Mouse (Mus musculus) heart, adult 18-20 months (tissue): ENCODE measurements around the gene Rpl14. TPM values are rescaled to one million over a fixed set of nuclear protein-coding genes. Genes with fewer than 3 reads are reported as not detected.

ENCODE experiments used
- DNase-seq, 2 experiments: peaks; one replicate each; pipeline ENCODE4 v3.0.0; 2021 to 2022; ENCODE audit warnings: mixed read lengths in 1 of 2
- total RNA-seq, 2 experiments: library from RNA; stranded (reverse); gene quantifications; 2 replicates each; pipeline ENCODE4 v1.2.3; 2021

The Rpl14 gene
- total RNA-seq, 2 experiments from 2014 or later = 310 to 313 TPM

DNA sequence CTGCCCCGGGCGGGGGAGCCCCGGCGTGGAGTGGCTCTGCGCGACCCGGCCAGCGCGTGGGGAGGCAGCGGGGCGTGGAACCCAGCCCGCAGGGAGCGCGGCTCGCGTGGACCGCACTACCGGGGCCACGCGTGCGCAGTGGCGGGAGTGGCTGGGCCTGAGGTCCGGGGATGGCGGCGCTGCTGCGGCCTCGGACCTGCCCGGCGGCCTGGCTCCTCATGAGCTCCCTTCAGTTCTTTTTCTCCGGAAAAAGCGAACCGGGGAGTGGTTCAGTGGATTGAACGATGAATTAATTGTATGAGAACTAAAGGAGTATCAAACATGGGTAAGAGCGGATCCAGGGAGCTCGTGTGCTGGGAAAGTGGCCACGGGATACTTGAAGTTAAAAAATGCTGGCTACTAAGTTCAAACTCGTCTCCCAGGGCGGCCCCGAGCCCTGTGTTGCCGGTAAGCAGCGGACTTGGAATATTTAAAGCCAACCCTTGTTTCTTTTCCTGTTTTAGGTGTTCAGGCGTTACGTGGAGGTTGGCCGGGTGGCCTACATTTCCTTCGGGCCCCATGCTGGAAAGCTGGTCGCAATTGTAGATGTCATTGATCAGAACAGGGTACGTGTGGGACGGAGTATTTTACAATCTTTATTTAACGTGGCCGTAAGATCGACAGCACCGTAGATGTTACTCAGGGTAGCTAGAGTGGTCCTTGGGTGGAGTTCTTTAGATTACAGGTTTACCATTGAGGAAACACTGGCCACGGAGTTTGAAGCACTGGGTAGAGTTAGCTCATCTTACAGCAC is 545 bp downstream of the Rpl14 start:
- no peak for DNase-seq

DNA sequence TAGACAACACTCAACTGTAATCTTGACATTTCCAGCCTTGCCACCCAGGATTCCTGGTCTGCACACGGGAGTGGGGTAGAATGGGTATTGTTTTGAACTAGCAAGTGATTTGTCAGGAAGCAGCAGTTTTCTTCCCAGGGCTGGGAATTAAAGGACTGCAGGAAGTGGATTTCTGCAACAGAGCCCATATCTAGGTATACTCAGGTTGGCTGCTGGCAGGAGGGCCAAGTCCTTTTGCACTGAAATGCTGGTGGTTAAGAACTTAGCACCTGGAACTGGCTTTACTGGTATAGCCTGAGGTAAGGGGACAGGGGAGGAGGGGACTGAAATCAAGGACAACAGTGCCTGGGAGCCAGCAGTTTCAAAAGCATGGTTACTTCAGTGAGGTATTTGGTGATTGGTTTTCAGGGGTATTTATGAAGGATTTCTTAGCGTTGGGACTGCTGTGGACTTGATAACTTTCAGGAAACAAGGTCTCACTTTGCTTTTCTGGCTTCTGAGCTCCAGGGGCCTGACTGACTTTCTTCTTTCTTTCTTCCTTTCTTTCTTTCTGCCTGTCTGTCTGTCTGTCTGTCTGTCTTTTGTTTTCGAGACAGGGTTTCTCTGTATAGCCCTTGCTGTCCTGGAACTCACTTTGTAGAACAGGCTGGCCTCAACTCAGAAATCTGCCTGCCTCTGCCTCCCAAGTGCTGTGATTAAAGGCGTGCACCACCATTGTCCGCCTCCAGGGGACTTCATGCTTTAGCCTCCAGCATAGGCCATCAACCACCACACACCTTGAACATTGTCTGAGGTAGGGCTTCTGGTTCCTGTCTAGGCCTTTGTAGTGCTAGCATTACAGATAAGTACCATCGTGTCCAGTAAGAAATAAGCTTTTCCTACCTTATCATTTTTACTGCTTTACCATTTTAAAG is 4.8 kb downstream of the Rpl14 start:
- DNase-seq = no peak

DNA sequence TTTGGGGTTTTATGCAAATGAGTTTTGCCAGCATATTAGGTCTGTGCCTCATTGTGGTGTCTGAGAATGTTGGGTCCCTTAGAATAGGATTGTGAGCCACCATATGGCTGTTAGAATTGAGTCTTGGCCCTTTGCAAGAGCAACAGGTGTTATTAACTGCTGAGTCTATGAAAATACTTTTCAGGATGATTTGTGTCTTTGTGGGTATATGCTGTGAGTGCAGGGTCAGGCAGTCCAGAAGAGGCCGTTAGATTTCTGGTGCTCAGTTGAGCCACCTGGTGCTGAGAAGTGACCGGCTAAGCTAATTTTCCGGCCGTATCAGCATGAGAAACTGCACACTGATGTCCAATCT is 5.4 kb downstream of the Rpl14 start:
- no peak for DNase-seq

DNA sequence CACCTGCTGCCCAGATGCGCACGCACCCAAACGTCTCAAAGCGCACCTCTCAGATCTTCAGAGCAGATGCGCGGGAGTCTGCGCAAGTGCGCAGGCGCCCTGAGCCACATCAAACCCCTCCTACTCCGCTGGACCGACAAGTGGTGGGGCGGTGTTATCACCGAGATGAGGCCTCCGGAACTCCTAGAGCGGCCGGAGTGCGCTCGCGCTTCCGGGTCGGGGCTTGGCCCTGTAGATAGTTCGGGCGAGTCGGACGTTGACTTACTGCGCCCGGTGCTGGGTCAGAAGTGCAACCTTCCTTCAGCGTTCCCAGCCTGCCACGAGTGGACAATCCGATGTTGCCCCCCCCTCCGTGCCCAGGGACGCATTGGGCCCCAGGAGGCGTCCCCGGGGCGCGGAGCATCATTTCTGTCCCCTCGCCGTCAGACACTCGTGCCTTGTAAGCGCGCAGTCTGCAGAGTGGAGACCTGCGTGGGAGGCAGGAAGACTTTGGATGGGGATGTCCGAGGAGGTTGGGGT is 5.9 kb downstream of the Rpl14 start:
- peak; percentile 87 to 94 for DNase-seq

DNA sequence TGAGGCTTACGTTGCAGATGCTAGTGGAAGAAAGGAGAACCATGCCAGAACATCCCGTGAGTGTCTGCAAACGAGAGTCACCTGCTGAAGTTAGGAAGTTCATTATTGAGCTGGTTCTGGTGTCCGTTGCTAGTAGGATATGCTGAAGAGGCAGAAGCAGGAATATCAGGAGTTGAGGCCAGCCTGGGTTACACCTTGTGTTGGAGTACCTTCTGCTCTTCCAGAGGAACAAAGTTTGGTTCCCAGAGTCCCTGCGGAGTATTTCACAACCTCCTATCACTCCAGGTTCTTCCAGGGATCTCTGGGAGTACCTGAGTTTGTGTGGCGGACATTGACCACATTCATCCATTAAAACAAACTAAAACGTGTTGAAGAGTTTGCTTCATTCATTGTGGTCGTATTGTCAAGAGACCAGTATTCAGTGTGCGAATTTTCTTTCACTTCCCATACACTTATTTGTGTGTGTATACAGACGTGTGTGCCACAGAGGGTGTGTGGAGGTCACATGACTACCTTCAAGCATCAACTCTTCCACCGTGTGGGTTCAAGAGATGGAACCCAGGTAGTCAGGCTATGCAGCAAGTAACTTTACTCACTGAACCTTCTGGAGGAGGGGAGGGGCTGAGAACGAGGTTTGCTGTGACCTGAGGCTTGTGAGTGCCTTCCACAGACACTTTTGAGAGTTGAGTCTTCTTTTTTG is 6.6 kb downstream of the Rpl14 start:
- DNase-seq = no peak

DNA sequence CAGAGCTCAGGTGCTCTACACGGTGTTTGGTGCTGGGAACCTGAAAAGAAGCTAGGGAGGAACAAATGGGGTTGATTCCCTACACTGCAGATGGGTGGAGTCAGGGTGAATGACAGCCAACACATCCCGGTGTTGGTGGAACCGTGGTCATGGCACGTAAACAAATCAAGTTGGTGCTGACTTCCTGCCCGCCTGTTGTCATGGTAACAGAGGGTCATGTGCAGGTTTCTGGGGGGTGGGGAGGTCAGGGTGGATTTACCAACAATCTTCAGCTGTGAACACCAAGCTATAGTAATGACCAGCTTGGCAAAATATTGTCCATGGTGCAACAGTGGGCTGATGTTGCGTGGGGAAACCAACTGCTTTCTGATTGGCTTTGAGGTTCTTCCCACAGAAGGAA is 7.5 kb downstream of the Rpl14 start:
- no peak for DNase-seq

DNA sequence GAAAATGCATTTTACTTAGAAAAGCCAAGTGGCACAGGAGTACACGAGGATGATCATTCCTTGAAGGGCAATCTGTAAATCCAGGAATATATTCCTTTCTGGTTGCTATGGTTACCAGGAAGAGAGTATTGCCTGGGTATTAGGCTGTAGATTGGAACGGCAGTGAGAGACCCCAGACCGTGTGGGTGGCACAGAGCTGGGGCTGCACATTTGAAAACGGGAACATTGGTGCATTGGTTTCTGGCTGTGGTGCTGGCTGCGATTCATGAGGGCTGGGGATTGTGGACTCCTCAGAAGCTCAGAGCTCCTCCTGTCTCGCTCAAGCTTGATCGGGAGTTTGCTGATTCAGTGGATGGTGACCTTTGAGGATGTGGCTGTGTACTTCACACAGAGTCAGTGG is 8.6 kb downstream of the Rpl14 start:
- DNase-seq = no peak

DNA sequence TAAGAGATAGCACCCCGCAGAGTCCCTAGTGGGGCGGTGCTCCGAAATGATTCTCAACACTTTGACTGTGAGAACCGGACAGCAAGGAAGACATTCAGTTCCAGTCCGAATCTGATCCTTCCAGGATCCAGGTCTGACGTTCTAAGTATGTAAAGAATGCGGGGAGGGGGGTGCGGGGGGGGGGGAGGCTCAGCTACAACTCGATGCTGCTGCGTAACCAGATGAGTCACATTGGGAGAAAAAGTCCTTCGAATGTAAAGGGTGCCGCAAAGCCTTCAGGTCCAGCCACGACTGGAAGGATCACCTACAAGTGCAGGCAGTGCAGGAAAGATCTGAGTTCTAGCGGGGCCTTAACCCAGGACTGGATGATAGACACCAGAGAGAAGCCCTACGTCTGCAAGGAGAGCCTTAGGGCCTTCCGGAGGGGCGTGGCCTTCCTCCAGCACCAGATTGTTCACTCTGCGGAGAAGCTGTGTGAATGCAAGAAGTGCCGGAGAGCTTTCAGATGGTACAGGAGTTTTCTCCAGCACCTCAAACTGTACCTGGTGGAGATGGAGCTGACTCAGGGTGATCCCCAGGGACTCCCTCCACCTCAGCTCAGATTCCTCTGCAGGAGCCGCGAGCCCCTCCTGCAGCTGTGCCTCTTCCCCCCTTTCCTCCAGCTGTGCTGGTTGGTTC is 10.8 kb downstream of the Rpl14 start:
- peak; percentile 65 to 67 for DNase-seq

DNA sequence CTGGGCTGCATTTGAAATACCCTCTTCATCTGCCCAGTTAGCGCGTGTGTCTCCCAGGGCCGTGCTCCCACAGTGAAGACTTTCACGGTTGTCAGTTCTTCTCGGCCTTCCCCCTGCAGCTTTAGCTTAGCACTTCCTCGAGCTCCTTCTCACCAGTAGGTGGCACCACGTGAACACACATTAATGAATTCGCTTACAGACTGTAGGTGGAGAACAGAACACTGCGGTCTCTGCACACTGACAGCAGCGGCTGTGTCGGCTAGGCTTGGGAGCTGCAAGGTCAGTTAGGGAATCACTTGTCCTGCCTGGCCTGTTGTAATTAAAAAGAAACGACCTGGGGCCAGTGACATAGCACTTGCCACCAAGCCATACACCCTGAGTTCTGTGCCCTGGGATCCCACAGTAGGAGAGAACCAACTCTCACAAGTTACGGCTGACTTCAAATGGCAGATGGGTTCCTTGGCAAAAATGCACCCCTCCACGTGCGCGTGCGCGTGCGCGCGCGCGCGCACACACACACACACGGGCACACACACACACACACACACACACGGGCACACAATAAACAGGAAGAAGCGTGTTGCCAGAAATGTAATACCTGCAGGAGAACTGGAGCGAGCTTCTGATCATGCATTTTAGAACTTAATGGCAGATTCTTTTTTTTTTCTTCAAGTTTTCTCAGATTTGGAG is 11.5 kb downstream of the Rpl14 start:
- peak; percentile 92 to 94 for DNase-seq

DNA sequence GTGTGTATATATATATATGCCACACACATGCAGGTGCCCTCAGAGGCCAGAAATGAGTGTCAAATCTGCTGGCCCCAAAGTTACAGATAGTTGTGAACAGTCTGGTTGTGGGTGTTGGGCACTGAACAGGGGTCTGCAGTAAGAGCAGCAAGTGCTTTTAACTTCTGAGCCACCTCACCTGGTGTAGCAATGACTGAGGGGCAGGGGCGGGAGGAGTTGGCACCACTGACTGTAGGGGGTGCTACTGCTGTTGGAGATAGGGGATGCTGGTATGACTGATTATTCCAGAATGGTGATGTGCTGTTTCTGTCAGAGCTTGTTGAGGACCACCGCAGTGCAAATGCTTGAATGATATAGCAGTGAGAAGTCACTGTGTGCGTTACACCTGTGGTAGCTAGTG is 12.1 kb downstream of the Rpl14 start:
- no peak for DNase-seq

DNA sequence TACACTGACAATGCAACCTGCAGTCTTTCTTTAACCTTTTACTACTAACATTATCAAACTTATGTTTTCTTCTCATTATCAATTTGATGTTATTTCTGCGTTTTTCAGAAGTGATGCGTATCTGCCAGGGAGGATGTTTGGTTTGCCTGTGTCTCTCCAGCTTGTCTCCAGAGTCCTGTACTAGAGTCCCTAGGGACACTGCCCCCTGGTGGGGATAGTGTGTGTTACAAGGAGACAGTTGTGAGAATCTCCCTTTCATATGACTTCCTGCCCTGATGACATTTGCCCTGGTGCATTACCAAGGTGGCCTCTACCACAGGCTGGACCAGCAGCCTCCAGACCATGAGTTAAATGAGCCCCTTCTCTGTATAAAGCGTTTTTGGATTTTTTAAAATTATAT is 15.3 kb downstream of the Rpl14 start:
- peak; percentile 63 to 90 for DNase-seq

DNA sequence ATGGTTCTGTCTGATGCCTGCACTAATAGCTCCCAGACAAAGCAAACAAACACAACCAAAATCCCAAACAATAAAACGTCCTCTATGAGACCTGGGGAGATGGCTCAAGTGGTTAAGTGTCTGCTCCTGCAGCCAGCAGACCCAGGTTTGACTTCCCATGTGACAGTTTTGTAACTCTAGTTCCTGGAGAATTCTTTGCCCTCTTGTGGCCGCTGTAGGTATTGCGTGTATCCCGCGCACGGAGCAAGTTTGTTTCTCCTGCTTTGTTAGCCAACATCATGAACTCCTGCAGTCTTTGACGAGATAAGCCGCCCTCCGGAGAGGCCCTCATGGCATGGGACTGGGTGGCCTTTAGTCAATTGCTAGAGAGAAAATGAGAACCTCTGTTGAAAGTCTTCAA is 20.2 kb downstream of the Rpl14 start:
- DNase-seq = peak; percentile 47 to 91

DNA sequence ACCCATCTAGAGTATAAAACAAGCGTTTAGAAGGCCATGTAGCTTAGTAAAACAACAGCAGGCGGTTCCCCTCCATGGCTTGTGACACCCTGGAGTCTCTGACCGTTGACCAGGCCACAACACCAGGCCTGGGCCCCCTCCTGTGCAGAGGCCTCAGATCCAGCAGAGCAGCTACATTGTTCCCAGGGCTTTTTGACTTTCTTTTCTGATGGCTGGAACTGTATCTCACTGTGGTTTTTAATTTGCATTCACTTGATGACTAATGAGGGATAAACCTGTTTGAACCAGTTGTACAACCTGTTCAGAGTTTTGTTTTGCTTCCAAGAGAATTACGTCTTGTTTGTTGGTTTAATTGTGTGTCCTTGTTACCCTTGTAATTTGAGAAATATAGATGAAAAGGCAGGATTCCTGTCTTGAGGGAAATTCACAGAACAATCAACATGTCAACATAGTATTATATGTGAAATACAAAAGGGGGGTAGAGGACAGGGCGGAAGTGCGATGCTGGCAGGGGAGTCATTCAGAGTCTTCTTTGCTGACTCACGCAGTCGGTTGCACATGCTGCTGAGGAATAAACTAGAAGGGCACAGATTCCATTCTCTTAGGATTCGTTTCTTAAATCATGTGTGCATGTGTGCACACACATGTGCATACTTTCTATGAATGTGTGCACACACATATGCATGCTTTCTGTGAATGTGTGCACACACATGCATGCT is 22.3 kb downstream of the Rpl14 start:
- no peak for DNase-seq

DNA sequence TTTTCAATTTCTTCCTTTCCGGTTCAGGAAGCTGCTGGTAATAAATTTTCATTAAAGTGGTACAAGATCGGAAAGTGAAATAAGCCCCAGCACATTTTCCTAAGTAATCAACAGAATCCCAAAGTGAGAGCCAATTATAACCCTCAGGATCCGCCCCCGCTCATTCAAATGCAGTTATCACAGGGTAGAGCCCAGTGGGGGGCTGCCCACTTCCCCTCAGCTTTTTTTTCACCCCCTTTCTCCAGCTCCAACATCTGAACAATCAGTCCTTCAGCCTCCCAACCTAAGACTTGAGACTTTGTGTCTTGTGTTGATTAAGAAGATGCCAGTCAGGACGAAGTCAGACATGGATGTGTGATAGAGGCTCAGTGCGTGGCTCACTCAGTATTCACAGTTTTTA is 23.6 kb downstream of the Rpl14 start:
- no peak for DNase-seq

DNA sequence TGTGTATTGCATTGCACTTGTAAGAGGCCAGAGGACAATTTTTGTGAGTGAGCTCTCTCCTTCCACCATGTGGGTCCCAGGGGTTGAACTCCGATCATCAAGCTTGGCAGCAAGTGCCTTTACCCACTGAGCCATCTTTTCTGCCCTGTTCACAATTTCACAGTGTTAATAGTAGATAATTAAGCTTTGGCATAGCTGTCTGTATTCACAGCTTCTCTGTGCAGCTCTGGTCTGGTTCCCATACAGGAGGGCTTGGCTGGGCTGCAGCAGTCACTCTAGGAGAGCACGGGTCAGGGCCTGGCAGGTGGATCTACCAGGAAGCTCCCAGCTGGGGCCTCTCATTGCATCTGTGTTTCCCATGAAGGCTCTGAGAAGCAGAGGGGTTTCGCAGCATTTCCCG is 24.1 kb downstream of the Rpl14 start:
- DNase-seq = no peak

DNA sequence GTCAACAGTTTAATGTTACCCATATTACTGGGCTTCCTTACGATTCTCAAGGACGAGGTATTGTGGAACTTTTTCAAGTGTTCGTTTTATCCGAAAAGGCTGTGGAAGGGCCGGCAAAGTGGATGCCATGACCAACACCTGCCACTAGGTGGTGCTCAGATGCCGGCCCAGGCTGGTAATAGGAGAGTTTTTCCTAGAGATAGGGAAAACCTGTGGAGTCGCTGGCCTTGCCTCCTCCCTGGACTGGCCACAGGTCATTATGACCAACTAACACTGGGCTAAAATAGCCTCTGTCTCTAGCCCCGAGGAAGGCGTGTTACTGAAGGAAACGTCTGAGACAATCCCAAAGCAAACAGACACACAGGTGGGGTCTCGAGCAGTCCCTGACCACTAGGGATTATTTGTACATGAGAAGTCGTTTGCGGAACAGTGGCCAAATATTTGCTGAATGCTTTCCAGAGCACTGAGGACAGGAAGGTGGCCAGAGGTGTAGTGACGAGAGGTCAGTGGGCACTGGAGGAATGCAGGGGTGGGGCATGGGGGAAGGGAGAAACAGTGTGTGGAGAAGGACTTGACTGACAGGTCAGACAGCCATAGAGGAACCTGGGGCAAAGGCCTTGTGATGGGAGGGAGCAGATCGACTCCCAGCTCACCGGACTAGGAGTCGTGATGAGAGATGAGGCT is 30.4 kb downstream of the Rpl14 start:
- DNase-seq = peak; percentile 67 to 87

DNA sequence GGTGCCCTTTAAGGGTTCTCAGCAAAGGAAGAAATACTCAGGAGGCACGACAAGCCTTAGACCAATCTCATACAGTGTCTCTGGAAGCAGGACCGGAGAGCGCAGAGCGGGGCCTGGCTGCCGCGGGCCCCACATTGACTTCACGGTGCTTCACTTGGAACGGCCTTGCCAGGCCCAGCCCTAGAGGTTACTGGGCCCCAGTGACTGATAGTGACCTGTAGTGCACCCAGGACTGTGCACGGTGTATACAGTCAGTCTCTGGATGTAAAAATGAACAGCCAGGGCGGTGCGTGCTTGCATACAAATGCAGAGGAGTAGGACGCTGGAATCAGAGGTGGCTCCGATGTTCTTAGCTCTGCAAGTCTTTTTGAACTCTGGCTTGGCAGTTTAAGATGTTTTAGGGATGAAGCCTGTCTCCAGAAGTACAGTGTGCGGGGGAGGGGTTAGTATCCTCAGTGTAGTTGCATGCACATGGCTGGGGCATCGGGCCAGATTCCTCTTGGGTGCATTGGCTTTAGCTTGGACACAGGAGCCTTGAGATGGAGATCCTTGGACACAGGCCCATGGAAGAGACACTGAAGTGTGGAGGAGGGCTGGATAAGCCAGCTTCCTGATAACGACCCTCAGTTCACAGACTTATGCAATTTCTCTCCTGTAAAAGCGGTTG is 31.1 kb downstream of the Rpl14 start:
- DNase-seq = peak; percentile 28 to 51

DNA sequence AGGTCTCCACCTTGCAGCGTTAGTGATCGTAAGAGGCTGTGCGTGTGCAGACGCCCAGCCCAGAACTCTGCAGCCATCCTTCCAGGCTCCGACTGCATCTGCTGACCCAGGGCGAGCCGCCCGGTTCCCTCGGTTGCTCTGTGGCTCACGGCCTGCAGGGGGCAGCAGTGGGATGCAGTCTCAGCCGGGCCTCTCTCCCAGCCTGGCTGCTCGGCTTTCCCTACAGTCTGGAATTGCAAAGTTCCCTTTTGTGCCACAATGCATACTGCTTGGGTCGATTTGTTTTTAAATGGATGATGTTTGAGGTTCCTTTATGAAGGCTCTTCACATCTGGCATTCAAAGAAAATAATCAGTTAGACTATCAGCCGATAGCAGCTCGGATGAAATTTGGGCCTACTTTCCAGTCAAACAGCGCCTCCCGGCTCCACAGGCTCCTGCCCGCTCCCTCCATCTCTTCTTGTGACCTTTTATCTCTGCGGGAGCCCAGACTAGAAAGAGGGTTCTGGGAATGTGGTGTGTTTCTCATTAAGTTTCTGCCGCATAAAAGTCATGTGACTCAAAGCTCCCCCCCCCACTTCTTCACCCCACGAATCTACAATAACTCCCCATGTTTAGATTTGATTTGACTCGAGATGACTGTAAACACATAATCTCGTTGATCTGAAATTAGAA is 31.7 kb downstream of the Rpl14 start:
- DNase-seq = peak; percentile 88 to 95

DNA sequence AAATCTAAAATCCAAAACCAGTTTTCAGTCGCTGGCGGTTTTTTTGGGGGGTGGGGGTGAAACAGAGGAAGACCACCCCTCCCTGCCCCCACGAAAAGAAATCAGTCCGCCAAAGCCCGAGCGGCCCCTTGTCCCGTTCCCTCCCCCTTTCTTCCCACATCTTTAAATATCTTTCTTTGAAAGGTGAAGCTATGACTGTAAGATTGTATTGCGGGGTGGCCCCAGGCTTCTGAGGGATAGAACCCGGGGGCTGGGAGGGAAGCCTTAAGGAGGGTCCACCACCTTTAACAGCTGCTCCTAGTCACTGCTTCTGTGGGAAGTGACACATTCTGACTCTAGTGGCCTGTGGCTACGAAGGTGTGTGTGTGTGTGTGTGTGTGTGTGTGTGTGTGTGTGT is 32.3 kb downstream of the Rpl14 start:
- DNase-seq = peak in 1 of 2 experiments; percentile 8
